Mouse (Mus musculus): ENCODE measurements around the gene Tsg101. TPM values are rescaled to one million over a fixed set of nuclear protein-coding genes. Genes with fewer than 3 reads are reported as not detected.

Gene Tsg101
- polyA plus RNA-seq, 1 experiment from 2014 or later, result 129 TPM

- Histone ChIP-seq H3K27me3 (replicated peaks; ENCODE audit: control insufficient read depth, insufficient read depth, low read length) (no peaks in the 10 kb centered on the region), H3K27ac (ENCODE audit: low read depth, low read length) (peak overlapping the region; percentile 92), H3K4me1 (replicated peaks; ENCODE audit: control insufficient read depth, insufficient read depth, low read length) (peaks cover 23% of the 10 kb centered on the region), H3K36me3 (ENCODE audit: control insufficient read depth, insufficient read depth, low read length) (peaks cover 26% of the 10 kb centered on the region), H3K4me3 (ENCODE audit: low read depth, low read length) (peak overlapping the region; percentile 72), H3K9me3 (ENCODE audit: control insufficient read depth, low read length) (no peaks in the 10 kb centered on the region), H3K4me2 (peak overlapping the region; percentile 87), H3K9ac (ENCODE audit: low read depth, low read length) (peak overlapping the region; percentile 92)
- peak; percentile 84 for ATAC-seq (replicated peaks; ENCODE audit: low FRiP score)
- peak; percentile 94 for DNase-seq (ENCODE audit: low spot score)
- under 1% methylated on average over 51 of the region's 51 CpGs for WGBS
These were observed 74.4 kb downstream of the Tsg101 start for GRCm38 (mm10) chr7:46845211-46845977.

GRCm38 (mm10) chr7:46843576-46843975, 76.2 kb downstream of the Tsg101 start:
- no peak for DNase-seq (ENCODE audit: low spot score)
- peaks cover 41% of the 10 kb centered on the region for H3K4me1 ChIP-seq (replicated peaks; ENCODE audit: control insufficient read depth, insufficient read depth, low read length)

GRCm38 (mm10) chr7:46842278-46842677, 77.5 kb downstream of the Tsg101 start:
- H3K27me3 ChIP-seq (replicated peaks; ENCODE audit: control insufficient read depth, insufficient read depth, low read length), result no peaks in the 10 kb centered on the region
- no peak overlapping the region for H3K9ac ChIP-seq (ENCODE audit: low read depth, low read length)
- no peaks in the 10 kb centered on the region for H3K9me3 ChIP-seq (ENCODE audit: control insufficient read depth, low read length)
- no peak overlapping the region for H3K4me3 ChIP-seq (ENCODE audit: low read depth, low read length)
- no peak overlapping the region for H3K4me2 ChIP-seq
- no peak for DNase-seq (ENCODE audit: low spot score)
- no peak for ATAC-seq (replicated peaks; ENCODE audit: low FRiP score)
- H3K27ac ChIP-seq (ENCODE audit: low read depth, low read length), result no peak overlapping the region
- peaks cover 47% of the 10 kb centered on the region for H3K4me1 ChIP-seq (replicated peaks; ENCODE audit: control insufficient read depth, insufficient read depth, low read length)
- H3K36me3 ChIP-seq (ENCODE audit: control insufficient read depth, insufficient read depth, low read length), result peaks cover 2% of the 10 kb centered on the region; the same call in 1 of the 2 replicates
- 46% methylated on average over 5 of the region's 5 CpGs for WGBS

More at GRCm38 (mm10) chr7:46843576-46843975, 76.2 kb downstream of the Tsg101 start:
- ATAC-seq (replicated peaks; ENCODE audit: low FRiP score), result no peak
- no peak overlapping the region for H3K4me2 ChIP-seq
- H3K9me3 ChIP-seq (ENCODE audit: control insufficient read depth, low read length), result no peaks in the 10 kb centered on the region
- peak overlapping the region; percentile 5; the same call in 1 of the 2 replicates for H3K4me3 ChIP-seq (ENCODE audit: low read depth, low read length)
- peaks cover 11% of the 10 kb centered on the region for H3K36me3 ChIP-seq (ENCODE audit: control insufficient read depth, insufficient read depth, low read length)
- WGBS, result 76% methylated on average over 4 of the region's 4 CpGs
- no peak overlapping the region for H3K27ac ChIP-seq (ENCODE audit: low read depth, low read length)
- H3K27me3 ChIP-seq (replicated peaks; ENCODE audit: control insufficient read depth, insufficient read depth, low read length), result no peaks in the 10 kb centered on the region
- H3K9ac ChIP-seq (ENCODE audit: low read depth, low read length), result no peak overlapping the region

DNA sequence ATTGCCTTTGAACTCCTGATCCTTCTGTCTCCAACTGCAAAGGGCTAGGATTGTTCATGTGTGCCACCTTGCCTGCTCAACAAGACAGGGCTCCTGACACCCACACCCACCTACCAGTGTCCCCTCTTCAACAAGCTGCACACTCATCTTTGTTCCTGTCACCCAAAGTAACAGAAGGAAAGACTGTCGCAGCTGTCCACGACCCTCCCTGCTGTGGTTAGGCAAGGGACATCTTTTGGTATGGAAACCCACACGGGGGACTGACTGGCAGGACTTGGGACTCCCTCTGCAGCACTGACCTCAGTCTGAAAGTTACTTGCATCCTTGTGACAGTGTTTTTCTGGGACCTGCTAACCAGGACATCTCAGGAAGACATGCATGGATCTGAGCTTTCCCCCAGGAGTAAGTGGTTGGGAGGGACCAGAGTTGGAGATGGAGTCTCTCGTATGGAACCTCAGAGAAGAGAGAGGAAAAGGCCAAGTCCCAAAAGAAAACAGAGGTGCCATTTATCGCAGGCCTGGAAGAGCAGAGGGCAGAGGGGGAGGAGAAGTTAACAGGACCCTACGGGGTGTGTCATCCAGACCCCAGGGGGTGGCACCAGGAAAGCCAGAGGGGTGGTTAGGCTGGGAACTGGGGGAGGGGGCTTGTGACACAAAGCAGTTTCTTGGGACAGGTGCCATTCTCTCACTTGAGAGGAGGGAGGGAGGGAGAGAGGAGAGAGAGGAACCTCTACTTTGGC, 78.8 kb downstream of the Tsg101 start, which contains the start of gene Ldha:
Ldha (plus strand) TSS at position 689 of the 739 bp plus-strand sequence.
- no peaks in the 10 kb centered on the region for H3K9me3 ChIP-seq (ENCODE audit: control insufficient read depth, low read length)
- no peak within 1 kb of the TSS for H3K4me3 ChIP-seq (ENCODE audit: low read depth, low read length)
- no peak for DNase-seq (ENCODE audit: low spot score)
- no peaks in the 10 kb centered on the region for H3K36me3 ChIP-seq (ENCODE audit: control insufficient read depth, insufficient read depth, low read length)
- no peak within 1 kb of the TSS for H3K9ac ChIP-seq (ENCODE audit: low read depth, low read length)
- no peak within 1 kb of the TSS for H3K27ac ChIP-seq (ENCODE audit: low read depth, low read length)
- H3K4me1 ChIP-seq (replicated peaks; ENCODE audit: control insufficient read depth, insufficient read depth, low read length), result peaks cover 47% of the 10 kb centered on the region
- H3K27me3 ChIP-seq (replicated peaks; ENCODE audit: control insufficient read depth, insufficient read depth, low read length), result no peaks in the 10 kb centered on the region
- H3K4me2 ChIP-seq, result no peak within 1 kb of the TSS
- no peak for ATAC-seq (replicated peaks; ENCODE audit: low FRiP score)
- 26% methylated on average over 6 of the region's 6 CpGs for WGBS

- Histone ChIP-seq H3K4me2 (no peak overlapping the region), H3K27me3 (replicated peaks; ENCODE audit: control insufficient read depth, insufficient read depth, low read length) (no peaks in the 10 kb centered on the region), H3K4me1 (replicated peaks; ENCODE audit: control insufficient read depth, insufficient read depth, low read length) (peaks cover 46% of the 10 kb centered on the region), H3K27ac (ENCODE audit: low read depth, low read length) (no peak overlapping the region), H3K36me3 (ENCODE audit: control insufficient read depth, insufficient read depth, low read length) (no peaks in the 10 kb centered on the region), H3K4me3 (ENCODE audit: low read depth, low read length) (no peak overlapping the region), H3K9me3 (ENCODE audit: control insufficient read depth, low read length) (no peaks in the 10 kb centered on the region), H3K9ac (ENCODE audit: low read depth, low read length) (no peak overlapping the region)
- DNase-seq (ENCODE audit: low spot score) (no peak), ATAC-seq (replicated peaks; ENCODE audit: low FRiP score) (no peak)
- WGBS, result 45% methylated on average over 4 of the region's 4 CpGs
These were observed 79.4 kb downstream of the Tsg101 start for GRCm38 (mm10) chr7:46840326-46840725.

- DNase-seq (ENCODE audit: low spot score) (no peak), ATAC-seq (replicated peaks; ENCODE audit: low FRiP score) (no peak)
- H3K27me3 ChIP-seq (replicated peaks; ENCODE audit: control insufficient read depth, insufficient read depth, low read length), result no peaks in the 10 kb centered on the region
- H3K9me3 ChIP-seq (ENCODE audit: control insufficient read depth, low read length), result no peaks in the 10 kb centered on the region
- H3K4me1 ChIP-seq (replicated peaks; ENCODE audit: control insufficient read depth, insufficient read depth, low read length), result peaks cover 42% of the 10 kb centered on the region
- H3K27ac ChIP-seq (ENCODE audit: low read depth, low read length), result no peak overlapping the region
- no peaks in the 10 kb centered on the region for H3K36me3 ChIP-seq (ENCODE audit: control insufficient read depth, insufficient read depth, low read length)
- H3K4me3 ChIP-seq (ENCODE audit: low read depth, low read length), result no peak overlapping the region
- H3K9ac ChIP-seq (ENCODE audit: low read depth, low read length), result no peak overlapping the region
- WGBS, result 65% methylated on average over 5 of the region's 5 CpGs
- no peak overlapping the region for H3K4me2 ChIP-seq
These were observed 79.9 kb downstream of the Tsg101 start for GRCm38 (mm10) chr7:46839861-46840260.

DNA sequence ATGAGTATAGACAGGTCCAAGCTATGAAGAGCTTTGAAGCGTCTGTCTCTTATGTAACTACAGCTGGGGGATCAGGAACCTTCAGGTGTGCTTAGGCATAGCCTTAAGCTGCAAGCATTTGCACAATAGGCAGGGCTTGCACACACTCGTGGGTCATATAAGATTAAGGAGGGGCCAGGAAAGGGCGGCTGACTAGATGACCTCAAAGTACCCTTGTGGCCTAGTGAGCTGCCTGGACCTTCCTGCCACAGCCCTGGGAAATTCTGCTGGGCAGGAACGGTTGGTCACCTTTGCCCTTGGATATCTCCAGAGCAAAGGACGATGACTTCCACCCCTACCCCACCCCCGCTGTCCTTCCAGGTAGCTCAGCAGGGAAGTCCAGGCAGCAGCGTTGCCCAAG, 80.3 kb downstream of the Tsg101 start:
- Histone ChIP-seq H3K27me3 (replicated peaks; ENCODE audit: control insufficient read depth, insufficient read depth, low read length) (no peaks in the 10 kb centered on the region), H3K9ac (ENCODE audit: low read depth, low read length) (no peak overlapping the region; the same call in 1 of the 2 replicates), H3K4me3 (ENCODE audit: low read depth, low read length) (no peak overlapping the region), H3K27ac (ENCODE audit: low read depth, low read length) (peak overlapping the region; percentile 57; the same call in 1 of the 2 replicates), H3K4me1 (replicated peaks; ENCODE audit: control insufficient read depth, insufficient read depth, low read length) (peaks cover 38% of the 10 kb centered on the region), H3K4me2 (no peak overlapping the region; the same call in 1 of the 2 replicates), H3K9me3 (ENCODE audit: control insufficient read depth, low read length) (no peaks in the 10 kb centered on the region), H3K36me3 (ENCODE audit: control insufficient read depth, insufficient read depth, low read length) (no peaks in the 10 kb centered on the region)
- ATAC-seq (replicated peaks; ENCODE audit: low FRiP score) (no peak), DNase-seq (ENCODE audit: low spot score) (no peak)
- WGBS, result 34% methylated on average over 7 of the region's 7 CpGs
